Mouse (Mus musculus) ES-E14 (cell line): ENCODE results near the gene Scarf1.

ENCODE experiments used
- HCFC1 ChIP-seq: IDR thresholded peaks from 2 replicates; pipeline ENCODE4 v1.6.1; 2012; ENCODE audit warnings: low read length, inconsistent platforms, borderline replicate concordance; ENCODE audit not compliant: insufficient read depth
- MAFK ChIP-seq: IDR thresholded peaks from 2 replicates; pipeline ENCODE4 v1.6.1; 2014; ENCODE audit warnings: mild to moderate bottlenecking, low read depth, low read length, inconsistent platforms; ENCODE audit not compliant: insufficient read depth
- ZNF384 ChIP-seq: IDR thresholded peaks from 2 replicates; pipeline ENCODE4 v1.6.1; 2012; ENCODE audit warnings: low read depth, low read length, inconsistent platforms

GRCm38 (mm10) chr11:75575560-75576123, 62.3 kb downstream of the Scarf1 start:
- TF ChIP-seq HCFC1 = no peak
- TF ChIP-seq MAFK = no peak
- no peak for TF ChIP-seq ZNF384
